ENCODE assay signal across 13 mouse cellular contexts in the genomic region with DNA sequence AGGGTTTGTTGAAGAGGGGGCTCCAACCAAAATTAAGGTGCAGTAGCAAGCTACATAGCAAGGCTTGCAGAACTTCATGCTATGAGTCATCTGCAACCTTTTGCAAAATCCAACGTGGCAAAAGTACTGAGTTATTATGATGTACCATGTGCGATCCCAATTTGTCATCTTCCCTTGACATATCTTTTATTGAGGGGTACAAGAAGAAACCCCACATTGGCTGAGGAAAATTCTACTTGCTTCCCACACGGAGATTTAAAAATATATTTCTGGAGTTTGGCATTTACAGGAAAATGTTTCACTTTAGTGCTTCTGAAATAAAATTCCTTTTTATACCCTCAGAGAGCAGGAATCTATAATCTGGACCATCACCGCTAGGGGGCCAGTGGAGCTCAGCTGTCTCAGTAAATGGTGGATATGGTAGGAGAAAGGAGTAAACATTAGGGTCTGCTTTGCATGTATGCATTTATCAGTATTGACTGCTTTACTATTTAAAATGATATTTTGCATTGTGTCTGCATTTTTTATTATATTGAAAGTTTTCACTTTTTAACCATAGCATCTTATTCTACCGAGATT. TPM values are rescaled to one million over a fixed set of nuclear protein-coding genes. Genes with fewer than 3 reads are reported as not detected.
DNase-seq lines count a peak whose midpoint lies in the region; ATAC-seq and TF ChIP-seq lines count a peak whose summit lies in the region.
"Had no signal": no experiment of that assay in that cellular context is flagged by ENCODE, and none has a peak within 500 bp of the region (broad histone marks: within the 10 kb centered on the region; RNA-seq: fewer than 3 reads in every experiment).

No protein-coding gene starts in this region.

- H3K4me1 ChIP-seq in forebrain, embryonic 10.5 days: no peaks in the 10 kb centered on the region
- H3K4me1 ChIP-seq in forebrain, embryonic 11.5 days (replicated peaks; ENCODE audit: control insufficient read depth, insufficient read depth, low read length): no peaks in the 10 kb centered on the region
- H3K4me1 ChIP-seq in midbrain, embryonic 14.5 days (ENCODE audit: control insufficient read depth, insufficient read depth, low read length): no peaks in the 10 kb centered on the region
- no peaks in the 10 kb centered on the region for H3K4me1 ChIP-seq in midbrain, embryonic 10.5 days
- H3K4me1 ChIP-seq: heart, embryonic 12.5 days; liver, embryonic 12.5 days had no signal

- no peak overlapping the region for H3K27ac ChIP-seq in forebrain, embryonic 10.5 days
- H3K27ac ChIP-seq in forebrain, embryonic 11.5 days (ENCODE audit: low read depth, low read length): no peak overlapping the region
- no peak overlapping the region for H3K27ac ChIP-seq in midbrain, embryonic 14.5 days (replicated peaks; ENCODE audit: low read depth, low read length)
- H3K27ac ChIP-seq in midbrain, embryonic 10.5 days (replicated peaks): no peak overlapping the region
- peak overlapping the region; percentile 81 for H3K27ac ChIP-seq in left cerebral cortex, adult 2 months
- H3K27ac ChIP-seq: liver, embryonic 12.5 days had no signal

- H3K9ac ChIP-seq in forebrain, embryonic 11.5 days (ENCODE audit: low read length): no peak overlapping the region
- H3K9ac ChIP-seq in midbrain, embryonic 14.5 days (replicated peaks; ENCODE audit: low read length): no peak overlapping the region
- H3K9ac ChIP-seq: heart, embryonic 12.5 days; liver, embryonic 12.5 days had no signal

- intact Hi-C loops in left cerebral cortex, adult 2 months (cut with DNase I): loop anchor here (1.0 kb wide), 1 partner anchor 51 kb away; no protein-coding TSS in a partner anchor

- peak; percentile 22 for DNase-seq in forebrain, embryonic 10.5 days (ENCODE audit: extremely low spot score, low spot score)
- no peak for DNase-seq in forebrain, embryonic 11.5 days (ENCODE audit: low spot score)
- DNase-seq in midbrain, embryonic 14.5 days: peak; percentile 56
- no peak for DNase-seq in midbrain, embryonic 10.5 days (ENCODE audit: low spot score)
- peak in 1 of 2 experiments; percentile 28 for DNase-seq in left cerebral cortex, adult 2 months (ENCODE audit: extremely low spot score in 1 of 2, low spot score in 2 of 2)
- peak; percentile 85 for DNase-seq in telencephalon, adult 2 months (ENCODE audit: low read depth, low spot score)
- no peak for DNase-seq in lung, postnatal 10 days
- no peak for DNase-seq in B cell, adult 2 months

- no peak for ATAC-seq in forebrain, embryonic 11.5 days (replicated peaks; ENCODE audit: low FRiP score)
- no peak for ATAC-seq in midbrain, embryonic 14.5 days (ENCODE audit: low FRiP score, low TSS enrichment)
- ATAC-seq: intestine, embryonic 16.5 days; liver, embryonic 12.5 days had no signal

- H3K4me3 ChIP-seq in forebrain, embryonic 10.5 days: no peak overlapping the region
- no peak overlapping the region for H3K4me3 ChIP-seq in forebrain, embryonic 11.5 days (ENCODE audit: low read depth, low read length)
- no peak overlapping the region for H3K4me3 ChIP-seq in midbrain, embryonic 14.5 days (replicated peaks; ENCODE audit: low read depth, low read length)
- no peak overlapping the region for H3K4me3 ChIP-seq in midbrain, embryonic 10.5 days
- no peak overlapping the region for H3K4me3 ChIP-seq in left cerebral cortex, adult 2 months
- H3K4me3 ChIP-seq: heart, embryonic 12.5 days; liver, embryonic 12.5 days had no signal

- H3K27me3 ChIP-seq in forebrain, embryonic 10.5 days (ENCODE audit: poor library complexity, severe bottlenecking): no peaks in the 10 kb centered on the region
- H3K27me3 ChIP-seq in forebrain, embryonic 11.5 days (ENCODE audit: control insufficient read depth, insufficient read depth, low read length): no peaks in the 10 kb centered on the region
- no peaks in the 10 kb centered on the region for H3K27me3 ChIP-seq in midbrain, embryonic 14.5 days (ENCODE audit: control insufficient read depth, insufficient read depth, low read length)
- no peaks in the 10 kb centered on the region for H3K27me3 ChIP-seq in midbrain, embryonic 10.5 days (ENCODE audit: low read depth, poor library complexity, severe bottlenecking)
- H3K27me3 ChIP-seq: heart, embryonic 12.5 days; liver, embryonic 12.5 days had no signal

- no peaks in the 10 kb centered on the region for H3K36me3 ChIP-seq in forebrain, embryonic 10.5 days (replicated peaks)
- H3K36me3 ChIP-seq in forebrain, embryonic 11.5 days (ENCODE audit: control insufficient read depth, insufficient read depth, low read length): no peaks in the 10 kb centered on the region
- H3K36me3 ChIP-seq in midbrain, embryonic 14.5 days (ENCODE audit: control insufficient read depth, insufficient read depth, low read length): no peaks in the 10 kb centered on the region
- no peaks in the 10 kb centered on the region for H3K36me3 ChIP-seq in midbrain, embryonic 10.5 days
- H3K36me3 ChIP-seq: heart, embryonic 12.5 days; liver, embryonic 12.5 days had no signal

- H3K4me2 ChIP-seq in forebrain, embryonic 11.5 days (ENCODE audit: low read depth, low read length, severe bottlenecking): no peak overlapping the region
- no peak overlapping the region for H3K4me2 ChIP-seq in midbrain, embryonic 14.5 days (ENCODE audit: low read length)
- H3K4me2 ChIP-seq: heart, embryonic 12.5 days; liver, embryonic 12.5 days had no signal

- peak; percentile 60 for TF ChIP-seq CTCF in left cerebral cortex, adult 2 months (IDR thresholded peaks at IDR 0.05)

- no peaks in the 10 kb centered on the region for H3K9me3 ChIP-seq in forebrain, embryonic 10.5 days
- H3K9me3 ChIP-seq in forebrain, embryonic 11.5 days (ENCODE audit: control insufficient read depth, low read length): no peaks in the 10 kb centered on the region
- no peaks in the 10 kb centered on the region for H3K9me3 ChIP-seq in midbrain, embryonic 14.5 days (ENCODE audit: control insufficient read depth, low read length)
- no peaks in the 10 kb centered on the region for H3K9me3 ChIP-seq in midbrain, embryonic 10.5 days (replicated peaks)
- H3K9me3 ChIP-seq: heart, embryonic 12.5 days; liver, embryonic 12.5 days had no signal

- 68% methylated on average over 5 of the region's 5 CpGs for WGBS in forebrain, embryonic 10.5 days
- WGBS in forebrain, embryonic 11.5 days: 65% methylated on average over 5 of the region's 5 CpGs
- WGBS in midbrain, embryonic 14.5 days: 58% methylated on average over 5 of the region's 5 CpGs
- 62% methylated on average over 5 of the region's 5 CpGs for WGBS in midbrain, embryonic 10.5 days

RNA-seq across cellular contexts. Expression of gene C030005K15Rik, which starts 41.7 kb away (rescaled TPM):
- not detected in 2 replicates for polyA plus RNA-seq in forebrain, embryonic 10.5 days (2016; fragmentation: Nextera tagmentation; extraction: Ambion mirVana)
- polyA plus RNA-seq in forebrain, embryonic 11.5 days (2014; fragmentation: Nextera tagmentation; extraction: Ambion mirVana): not detected in 2 replicates
- polyA plus RNA-seq in midbrain, embryonic 14.5 days (2014; fragmentation: Nextera tagmentation; extraction: Ambion mirVana): not detected in 2 replicates
- polyA plus RNA-seq in midbrain, embryonic 10.5 days (2016; fragmentation: Nextera tagmentation; extraction: Ambion mirVana): not detected in 2 replicates
- under 1 TPM; 0.29 to 0.30 TPM for total RNA-seq in left cerebral cortex, adult 2 months (2021)
- total RNA-seq: monocyte, adult 5-6 weeks had no signal
- polyA plus RNA-seq: heart, embryonic 12.5 days; intestine, embryonic 16.5 days; liver, embryonic 12.5 days; spleen, adult 2 months had no signal

Comparison
In these comparisons a context has a peak if more than half of its experiments do, and no peak if none do; other contexts are left out.
1. DNase-seq: peak in forebrain, embryonic 10.5 days (single experiment), midbrain, embryonic 14.5 days (single experiment) and telencephalon, adult 2 months (single experiment); none in forebrain, embryonic 11.5 days (single experiment), midbrain, embryonic 10.5 days (single experiment), lung, postnatal 10 days (single experiment) and B cell, adult 2 months (0 of 2).